Mouse (Mus musculus): Measurements from ENCODE around the gene Cd300c2. TPM values are rescaled to one million over a fixed set of nuclear protein-coding genes. Genes with fewer than 3 reads are reported as not detected.
"Not testable (repeated sequence)": the region's sequence is repeated elsewhere in the genome, so short reads cannot be mapped to it uniquely, and the experiment has no call there.

Cd300c2 gene
- polyA plus RNA-seq (2017; shearing (Covaris generic)): 1 to 10 TPM in 1 of 3 experiments, not detected in 2; 1.4 TPM

GRCm38 (mm10) chr11:115001474-115002040, at the start of gene Cd300c2:
Gene Cd300c2 (minus strand): TSS chr11:115001880.
- ATAC-seq: no peak

- ATAC-seq: no peak
Measured at GRCm38 (mm10) chr11:115049282-115049895, 47.7 kb upstream of the Cd300c2 start.

DNA sequence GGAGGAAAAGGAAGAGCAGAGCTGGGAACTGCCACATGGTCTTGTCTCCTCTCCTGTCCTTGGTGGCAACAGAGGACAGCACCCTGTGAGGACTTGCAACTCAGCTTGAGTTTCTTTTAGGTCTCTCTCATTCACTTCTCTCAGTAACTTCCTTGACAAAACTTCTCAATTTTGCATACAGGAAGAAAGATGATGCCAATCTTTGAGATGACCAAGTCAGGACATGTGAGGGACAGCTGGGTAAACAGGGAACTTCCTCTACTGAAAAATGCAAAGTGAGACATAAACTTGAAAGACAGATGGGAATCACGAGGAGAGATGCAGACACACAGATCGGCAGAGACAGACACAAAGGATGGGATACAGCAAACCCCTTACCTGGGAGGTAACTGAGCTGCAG, 46.6 kb upstream of the Cd300c2 start, which contains the start of gene Cd300ld3:
TSS of gene Cd300ld3 (minus strand) at position 151 of the 400 bp plus-strand sequence.
- ATAC-seq: no peak

- not testable (repeated sequence) for ATAC-seq
Measured at GRCm38 (mm10) chr11:115037669-115038068, 36.0 kb upstream of the Cd300c2 start, which contains the start of gene Cd300ld5. Gene Cd300ld5 (minus strand): TSS chr11:115037769.

GRCm38 (mm10) chr11:115026912-115027311, 25.2 kb upstream of the Cd300c2 start, which contains the start of gene Cd300ld4:
Gene Cd300ld4 (minus strand): TSS chr11:115027012.
- ATAC-seq: not testable (repeated sequence)

GRCm38 (mm10) chr11:115016093-115016492, 14.4 kb upstream of the Cd300c2 start, which contains the start of gene Cd300ld2:
Gene Cd300ld2 (minus strand): TSS chr11:115016193.
- not testable (repeated sequence) for ATAC-seq

GRCm38 (mm10) chr11:115004070-115004469, 2.4 kb upstream of the Cd300c2 start:
- no peak for ATAC-seq

GRCm38 (mm10) chr11:114989793-114990192, 11.9 kb downstream of the Cd300c2 start, which contains the start of gene Cd300ld:
Gene Cd300ld (minus strand): TSS chr11:114989922.
- no peak for ATAC-seq

DNA sequence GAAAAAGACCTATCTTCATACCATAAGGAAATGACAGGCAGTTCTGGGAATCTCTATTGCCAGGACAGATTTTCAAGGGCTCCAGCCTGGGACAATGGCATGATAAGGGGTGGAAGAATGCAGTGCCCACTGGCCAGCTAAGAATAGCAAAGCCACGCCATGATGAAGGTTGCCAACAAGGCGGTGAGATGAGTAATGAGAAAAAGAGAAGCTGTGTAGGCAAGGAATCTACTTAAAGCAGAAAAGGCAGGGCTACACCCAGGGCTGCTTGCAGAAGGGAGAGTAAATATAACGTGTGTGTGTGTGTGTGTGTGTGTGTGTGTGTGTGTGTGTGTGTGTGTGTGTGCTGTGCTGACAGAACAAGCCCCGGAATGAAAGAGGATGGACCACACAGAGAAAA, 19.8 kb downstream of the Cd300c2 start:
- ATAC-seq: no peak

DNA sequence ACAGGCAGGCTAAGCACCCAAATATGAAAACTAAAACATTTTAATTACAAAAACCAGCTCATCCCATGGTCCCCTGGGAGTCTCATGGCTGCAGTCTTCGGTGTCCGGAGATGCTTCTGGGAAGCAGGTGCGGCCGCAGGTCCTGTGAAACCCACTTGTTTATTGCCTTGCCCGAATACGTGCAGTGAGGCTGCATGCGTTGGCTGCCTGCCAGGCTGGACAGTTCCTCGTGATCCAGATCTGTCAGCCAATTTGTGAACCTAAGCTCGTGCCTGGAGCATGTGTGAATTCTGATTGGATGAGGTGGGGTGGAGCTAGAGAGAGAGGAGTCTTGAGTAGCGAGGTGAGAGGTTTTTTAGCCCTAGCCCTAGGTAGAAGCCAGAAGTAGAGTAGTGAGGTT, 29.0 kb downstream of the Cd300c2 start:
- no peak for ATAC-seq

DNA sequence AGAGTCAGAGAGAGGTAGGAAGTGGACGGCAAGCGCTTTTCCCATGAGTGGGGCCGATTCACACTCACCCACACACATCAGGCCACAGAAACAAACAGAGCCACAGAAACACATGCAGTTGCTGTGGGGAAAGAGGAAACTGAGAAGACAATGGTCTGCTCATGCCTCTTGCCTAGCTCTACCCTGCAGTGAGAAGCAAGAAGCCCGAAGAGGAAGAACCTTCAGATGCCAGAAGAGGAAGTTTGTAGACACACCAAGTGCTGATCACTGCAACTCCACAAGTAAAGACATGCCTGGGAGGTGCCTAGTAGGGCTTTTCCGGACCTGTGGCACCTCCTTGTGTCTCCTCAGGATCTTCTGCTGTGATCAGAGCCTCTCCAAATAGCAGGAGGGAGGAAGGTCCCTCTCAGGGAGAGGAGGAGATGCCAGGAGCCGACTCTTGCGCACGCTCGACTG, 32.9 kb downstream of the Cd300c2 start, which contains the start of gene Cd300c:
TSS of gene Cd300c (minus strand) at position 406 of the 456 bp plus-strand sequence.
- no peak for ATAC-seq

DNA sequence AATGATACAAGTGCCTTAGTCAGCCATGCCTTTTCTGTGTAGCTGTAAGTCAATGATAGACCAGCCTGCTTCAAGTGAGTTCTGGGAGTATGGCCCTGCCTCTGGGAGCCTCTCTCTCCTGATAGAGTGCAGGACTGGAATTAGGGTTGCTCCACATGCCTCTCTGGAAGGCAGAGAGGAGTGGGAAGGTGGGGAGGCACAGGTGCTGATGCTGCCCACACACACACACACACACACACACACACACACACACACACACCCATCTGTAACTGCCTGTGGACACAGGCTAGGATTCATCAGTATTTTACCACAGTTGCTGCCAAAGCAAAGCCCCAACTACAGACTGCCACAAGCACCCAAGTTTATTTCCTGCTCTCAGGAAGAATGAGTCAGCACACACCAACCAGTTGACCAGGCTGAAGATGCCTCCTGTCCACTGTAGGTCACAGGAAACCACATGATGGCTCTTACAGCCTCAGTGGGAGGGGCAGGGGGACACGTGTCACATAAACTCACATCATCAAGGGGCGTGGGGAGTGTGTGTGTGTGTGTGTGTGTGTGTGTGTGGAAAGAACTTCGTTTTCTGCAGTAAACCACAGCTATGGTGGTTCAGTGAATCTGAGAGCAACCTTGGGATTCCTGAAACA, 36.4 kb downstream of the Cd300c2 start:
- ATAC-seq: no peak

DNA sequence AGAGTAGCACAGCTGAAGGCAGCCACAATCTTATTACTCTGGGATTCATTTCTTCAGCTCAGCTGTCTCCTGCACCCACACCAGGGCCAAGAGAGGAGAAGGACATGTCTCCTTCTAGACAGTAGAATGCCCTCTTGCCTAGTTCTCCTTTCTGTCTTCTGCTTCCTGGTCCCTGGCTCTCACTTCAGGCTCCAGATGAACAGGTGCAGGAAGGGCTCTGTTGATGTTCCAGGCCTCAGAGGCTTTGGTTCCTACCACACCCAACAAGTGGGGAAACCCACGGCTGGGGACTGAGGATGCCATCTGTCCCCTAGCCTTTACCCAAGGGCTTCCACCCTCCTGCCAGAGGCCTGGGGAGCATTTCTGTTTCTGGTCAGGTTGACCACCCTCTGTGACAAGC, 41.3 kb downstream of the Cd300c2 start:
- ATAC-seq: no peak

Other genes with a start within 250 kb of the Cd300c2 start
- gene Kif19a, start 236.5 kb downstream of the Cd300c2 start, polyA plus RNA-seq (2017; shearing (Covaris generic)): under 1 TPM in 1 of 3 experiments, not detected in 2; 0.33 TPM
- gene Btbd17, start 205.9 kb downstream of the Cd300c2 start, polyA plus RNA-seq (2017; shearing (Covaris generic)): not detected
- not detected for gene Gpr142, start 203.0 kb downstream of the Cd300c2 start, polyA plus RNA-seq (2017; shearing (Covaris generic))
- not detected for gene Gprc5c, start 150.7 kb downstream of the Cd300c2 start, polyA plus RNA-seq (2017; shearing (Covaris generic))
- under 1 TPM; 0.12 to 0.75 (median 0.27) TPM for gene Cd300a, start 111.8 kb downstream of the Cd300c2 start, polyA plus RNA-seq (2017; shearing (Covaris generic))
- not detected for gene Cd300lb, start 67.5 kb downstream of the Cd300c2 start, polyA plus RNA-seq (2017; shearing (Covaris generic))
- not detected for gene Cd300c, start 32.7 kb downstream of the Cd300c2 start, polyA plus RNA-seq (2017; shearing (Covaris generic))
- under 1 TPM in 1 of 3 experiments, not detected in 2; 0.36 TPM for gene Cd300ld, start 12.0 kb downstream of the Cd300c2 start, polyA plus RNA-seq (2017; shearing (Covaris generic))
- not detected for gene Cd300ld2, start 14.3 kb upstream of the Cd300c2 start, polyA plus RNA-seq (2017; shearing (Covaris generic))
- not detected for gene Cd300ld4, start 25.1 kb upstream of the Cd300c2 start, polyA plus RNA-seq (2017; shearing (Covaris generic))
- not detected for gene Cd300ld5, start 35.9 kb upstream of the Cd300c2 start, polyA plus RNA-seq (2017; shearing (Covaris generic))
- gene Cd300ld3, start 46.5 kb upstream of the Cd300c2 start, polyA plus RNA-seq (2017; shearing (Covaris generic)): not detected
- under 1 TPM in 1 of 3 experiments, not detected in 2; 0.34 TPM for gene Cd300e, start 60.3 kb upstream of the Cd300c2 start, polyA plus RNA-seq (2017; shearing (Covaris generic))
- 100 to 1,000 TPM; 106 to 231 (median 206) TPM for gene Rab37, start 89.6 kb upstream of the Cd300c2 start, polyA plus RNA-seq (2017; shearing (Covaris generic))
- 1 to 10 TPM; 1.4 to 1.6 (median 1.5) TPM for gene Cd300lf, start 132.1 kb upstream of the Cd300c2 start, polyA plus RNA-seq (2017; shearing (Covaris generic))
- 100 to 1,000 TPM; 137 to 172 (median 165) TPM for gene Slc9a3r1, start 161.5 kb upstream of the Cd300c2 start, polyA plus RNA-seq (2017; shearing (Covaris generic))
- gene Tmem104, start 185.6 kb upstream of the Cd300c2 start, polyA plus RNA-seq (2017; shearing (Covaris generic)): 10 to 100 TPM in 1 of 3 experiments, 1 to 10 TPM in 2; 9.2 to 10.6 (median 9.8) TPM
- gene Nat9, start 186.0 kb upstream of the Cd300c2 start, polyA plus RNA-seq (2017; shearing (Covaris generic)): 10 to 100 TPM; 14.2 to 21.0 (median 15.1) TPM

All from inflammation-experienced regulatory T-cells, adult 6 months (primary cell).